Mouse (Mus musculus) kidney, postnatal 0 days (tissue): ENCODE data around the gene Anxa6. TPM values are rescaled to one million over a fixed set of nuclear protein-coding genes. Genes with fewer than 3 reads are reported as not detected.

Experiments used
- ATAC-seq: fragments of 200-750 bp; cut with Nextera tagmentation; replicated peaks from 2 replicates; pipeline ENCODE4 v1.8.0; 2017; ENCODE audit warnings: low read depth, moderate number of reproducible peaks, moderate TSS enrichment, moderate library complexity; ENCODE audit not compliant: low FRiP score
- DNase-seq: peaks from one replicate; pipeline ENCODE4 v3.0.0-alpha.2; 2016; ENCODE audit warnings: low spot score
- H3K27ac ChIP-seq: fragments of 300-500 bp; sonication (generic); 2 replicates; pipeline ENCODE4 v1.5.1; 2014; ENCODE audit warnings: mild to moderate bottlenecking
- H3K27me3 ChIP-seq: fragments of 300-500 bp; sonication (generic); 2 replicates; pipeline ENCODE4 v1.6.1; 2014; ENCODE audit warnings: low read length, mixed read lengths; ENCODE audit not compliant: insufficient read depth
- H3K36me3 ChIP-seq: fragments of 300-500 bp; sonication (generic); 2 replicates; pipeline ENCODE4 v1.6.1; 2014; ENCODE audit warnings: low read length, mixed read lengths; ENCODE audit not compliant: insufficient read depth
- H3K4me1 ChIP-seq: fragments of 300-500 bp; sonication (generic); replicated peaks from 2 replicates; pipeline ENCODE4 v1.6.1; 2014; ENCODE audit warnings: antibody characterized with exemption, low read length, mixed read lengths; ENCODE audit not compliant: insufficient read depth
- H3K4me2 ChIP-seq: fragments of 300-500 bp; sonication (generic); 2 replicates; pipeline ENCODE4 v1.6.1; 2014; ENCODE audit warnings: mild to moderate bottlenecking, low read length, moderate library complexity, mixed read lengths
- H3K4me3 ChIP-seq: fragments of 300-500 bp; sonication (generic); replicated peaks from 2 replicates; pipeline ENCODE4 v1.5.1; 2014; ENCODE audit warnings: low read depth, low read length
- H3K9ac ChIP-seq: fragments of 300-500 bp; sonication (generic); 2 replicates; pipeline ENCODE4 v1.6.1; 2014; ENCODE audit warnings: low read depth, low read length
- H3K9me3 ChIP-seq: fragments of 300-500 bp; sonication (generic); replicated peaks from 2 replicates; pipeline ENCODE4 v1.6.1; 2016; ENCODE audit warnings: low read length, inconsistent platforms, mixed read lengths
- CTCF ChIP-seq: IDR thresholded peaks from 2 replicates; pipeline ENCODE4 v1.5.1; 2016; ENCODE audit warnings: antibody characterized with exemption, low read depth, mild to moderate bottlenecking, moderate library complexity
- WGBS: fragments of 180-500 bp; shearing (Covaris S2); extraction: QIAGEN DNeasy Blood & Tissue Kit; methylation state at CpG from one replicate; pipeline ENCODE4 v1.1.7; 2014; 5-methylcytosine and 5-hydroxymethylcytosine counted together
- polyA plus RNA-seq: library from polyadenylated mRNA; unstranded; fragments of >200 nt; fragmentation: Nextera tagmentation; extraction: Ambion mirVana; gene quantifications from 2 replicates; pipeline ENCODE4 v1.2.1, GENCODE M21; 2015

Anxa6 gene
- polyA plus RNA-seq, 1 experiment from 2014 or later: 146 TPM

DNA sequence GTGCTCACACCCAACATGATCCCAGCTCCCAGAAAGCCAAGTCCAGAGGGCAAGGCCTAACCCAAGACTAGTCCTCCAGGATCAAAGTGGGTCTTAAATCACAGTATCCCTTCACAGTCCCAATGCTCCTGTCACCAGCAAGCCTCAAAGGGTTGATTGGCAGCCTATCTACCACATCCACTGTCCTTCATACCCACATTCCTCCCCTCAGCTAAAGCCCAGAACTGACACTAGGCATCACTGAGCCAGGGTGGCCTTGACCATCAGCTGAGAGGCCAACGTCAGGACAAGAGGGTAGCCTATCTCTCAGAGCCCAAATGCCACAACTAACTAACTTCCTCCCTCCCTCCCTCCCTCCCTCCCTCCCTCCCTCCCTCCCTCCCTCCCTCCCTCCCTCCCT is 83.5 kb downstream of the Anxa6 start:
- H3K27ac ChIP-seq: no peak overlapping the region

GRCm38 (mm10) chr11:54944702-54945101 is 88.5 kb downstream of the Anxa6 start:
- H3K4me2 ChIP-seq: no peak overlapping the region
- no peaks in the 10 kb centered on the region for H3K9me3 ChIP-seq
- no peak overlapping the region for H3K4me3 ChIP-seq
- ATAC-seq (no peak), DNase-seq (no peak)
- no peaks in the 10 kb centered on the region for H3K27me3 ChIP-seq
- no peaks in the 10 kb centered on the region for H3K4me1 ChIP-seq
- H3K9ac ChIP-seq: no peak overlapping the region
- no peaks in the 10 kb centered on the region for H3K36me3 ChIP-seq
- H3K27ac ChIP-seq: no peak overlapping the region
- 74% methylated on average over 3 of the region's 3 CpGs for WGBS
- TF ChIP-seq CTCF: no peak

More for the DNA sequence above, 83.5 kb downstream of the Anxa6 start:
- Histone ChIP-seq H3K9me3 (no peaks in the 10 kb centered on the region), H3K4me1 (peaks cover 9% of the 10 kb centered on the region; the same call in 1 of the 2 replicates), H3K27me3 (no peaks in the 10 kb centered on the region), H3K36me3 (no peaks in the 10 kb centered on the region), H3K9ac (no peak overlapping the region), H3K4me3 (no peak overlapping the region), H3K4me2 (no peak overlapping the region)
- WGBS: 93% methylated on average over 1 of the region's 1 CpGs
- TF ChIP-seq CTCF: no peak
- DNase-seq (no peak), ATAC-seq (no peak)

DNA sequence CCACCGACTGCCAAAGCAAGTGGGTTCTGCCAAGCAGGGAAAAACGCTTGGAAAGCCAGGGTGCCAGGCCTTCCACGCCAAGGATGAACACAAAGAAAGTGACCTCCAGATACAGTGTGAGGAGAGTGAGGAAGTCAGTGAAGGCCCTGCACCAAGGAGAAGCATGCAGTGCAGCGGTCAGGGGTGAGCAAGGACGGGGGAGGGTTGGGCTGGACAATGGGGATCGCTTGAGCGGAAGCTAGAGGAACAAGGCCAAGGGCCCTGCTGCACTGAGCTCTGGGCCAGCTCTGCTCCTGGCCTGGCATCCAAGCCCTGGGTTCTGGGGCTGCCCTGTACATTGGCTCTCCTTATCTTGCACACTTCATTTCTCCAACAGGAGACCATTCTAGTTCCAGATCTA is 93.2 kb downstream of the Anxa6 start:
- Histone ChIP-seq H3K4me3 (no peak overlapping the region), H3K27me3 (no peaks in the 10 kb centered on the region), H3K4me1 (no peaks in the 10 kb centered on the region), H3K9me3 (no peaks in the 10 kb centered on the region), H3K36me3 (0 out of 2 replicates have a peak, but pooled peaks cover 19% of the 10 kb centered on the region), H3K27ac (no peak overlapping the region), H3K4me2 (no peak overlapping the region), H3K9ac (0 out of 2 replicates have a peak overlapping the region, but pooled peaks have one; percentile 8)
- no peak for ATAC-seq
- TF ChIP-seq CTCF: no peak
- no peak for DNase-seq
- 80% methylated on average over 7 of the region's 7 CpGs for WGBS

GRCm38 (mm10) chr11:54939501-54939900 is 93.7 kb downstream of the Anxa6 start:
- Histone ChIP-seq H3K4me3 (no peak overlapping the region), H3K36me3 (0 out of 2 replicates have a peak, but pooled peaks cover 19% of the 10 kb centered on the region), H3K9ac (no peak overlapping the region), H3K4me2 (no peak overlapping the region), H3K4me1 (no peaks in the 10 kb centered on the region), H3K27me3 (no peaks in the 10 kb centered on the region), H3K27ac (no peak overlapping the region), H3K9me3 (no peaks in the 10 kb centered on the region)
- TF ChIP-seq CTCF: no peak
- DNase-seq (no peak), ATAC-seq (no peak)
- WGBS: 89% methylated on average over 8 of the region's 8 CpGs

GRCm38 (mm10) chr11:54936771-54937140 is 96.5 kb downstream of the Anxa6 start:
- ATAC-seq (no peak), DNase-seq (no peak)
- H3K27me3 ChIP-seq: no peaks in the 10 kb centered on the region
- peaks cover 29% of the 10 kb centered on the region for H3K36me3 ChIP-seq
- H3K9ac ChIP-seq: no peak overlapping the region
- no peak overlapping the region for H3K4me3 ChIP-seq
- 73% methylated on average over 3 of the region's 3 CpGs for WGBS
- no peaks in the 10 kb centered on the region for H3K4me1 ChIP-seq
- H3K27ac ChIP-seq: no peak overlapping the region
- TF ChIP-seq CTCF: no peak
- H3K9me3 ChIP-seq: no peaks in the 10 kb centered on the region
- no peak overlapping the region for H3K4me2 ChIP-seq

DNA sequence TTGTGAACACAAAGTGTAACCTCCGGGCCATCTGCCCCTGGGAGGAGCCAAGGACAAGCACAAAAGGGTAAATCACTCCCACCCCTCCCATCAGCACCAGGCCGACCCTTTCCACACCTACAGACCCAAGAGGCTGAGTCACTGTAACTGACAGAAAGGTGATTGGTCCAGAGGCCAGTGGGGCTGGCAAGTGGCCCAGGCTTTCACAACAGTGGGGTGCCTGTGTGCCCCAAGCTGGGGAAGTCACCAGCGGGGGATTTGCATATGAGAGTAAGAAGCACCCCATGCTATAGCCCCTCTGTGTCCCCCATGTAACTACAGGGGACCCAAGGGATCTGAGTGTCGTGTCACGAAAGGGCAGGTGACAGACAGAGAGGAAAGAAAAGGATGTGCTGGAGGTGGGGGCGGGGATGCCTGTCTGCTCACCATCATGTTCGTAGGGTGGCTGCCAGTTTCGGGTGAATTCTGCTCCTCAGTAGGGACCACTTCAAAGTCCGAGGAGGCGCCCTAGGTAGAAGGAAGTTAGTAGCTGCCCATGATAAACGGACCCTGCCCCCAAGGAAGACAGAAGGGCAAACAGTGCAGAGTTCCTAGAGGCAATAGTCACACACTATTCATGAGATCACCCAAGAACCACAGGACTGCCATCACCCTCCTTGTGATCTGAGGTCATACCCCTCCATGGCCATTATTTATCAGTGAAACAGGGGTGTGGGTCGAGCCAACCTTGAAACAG is 97.0 kb downstream of the Anxa6 start:
- no peak overlapping the region for H3K27ac ChIP-seq
- ATAC-seq: no peak
- no peak for DNase-seq
- H3K9ac ChIP-seq: no peak overlapping the region
- H3K9me3 ChIP-seq: no peaks in the 10 kb centered on the region
- H3K27me3 ChIP-seq: no peaks in the 10 kb centered on the region
- no peaks in the 10 kb centered on the region for H3K4me1 ChIP-seq
- H3K4me3 ChIP-seq: no peak overlapping the region
- WGBS: 42% methylated on average over 12 of the region's 12 CpGs
- TF ChIP-seq CTCF: no peak
- H3K4me2 ChIP-seq: no peak overlapping the region
- H3K36me3 ChIP-seq: peaks cover 31% of the 10 kb centered on the region
